Mouse (Mus musculus) cerebellum, postnatal 10 days (tissue): ENCODE measurements at regions not wholly inside any gene's neighbourhood (a gene's known extent, or its start where the extent isn't known, plus 50 kb on each side); places are given as distances from the start of the nearest gene placed in this dataset.

Source experiments
- DNase-seq, 2 experiments: peaks; one replicate each; pipeline ENCODE4 v3.0.0; 2021; ENCODE audit warnings: mixed read lengths in 2 of 2

- DNase-seq: peak; percentile 33 to 58
Measured at GRCm38 (mm10) chr12:45384864-45385263, 310.4 kb upstream of the Stxbp6 start.
